Mouse (Mus musculus) right cerebral cortex, adult 18-20 months (tissue): ENCODE results near the gene Ryr1.
"Not testable (repeated sequence)": the region's sequence is repeated elsewhere in the genome, so short reads cannot be mapped to it uniquely, and the experiment has no call there.

Experiments
- DNase-seq: peaks from one replicate; pipeline ENCODE4 v3.0.0; 2022; ENCODE audit warnings: mixed read lengths

Gene Ryr1

GRCm38 (mm10) chr7:29075208-29075607, 49.8 kb downstream of the Ryr1 start:
- no peak for DNase-seq

GRCm38 (mm10) chr7:29072689-29073088, 52.3 kb downstream of the Ryr1 start:
- peak; percentile 37 for DNase-seq

- DNase-seq, result peak; percentile 52
Observed at GRCm38 (mm10) chr7:29071169-29071891, 53.6 kb downstream of the Ryr1 start.

GRCm38 (mm10) chr7:29070364-29071168, 54.4 kb downstream of the Ryr1 start:
- DNase-seq, result peak; percentile 31

- DNase-seq, result no peak
Observed at GRCm38 (mm10) chr7:29067758-29068157, 57.2 kb downstream of the Ryr1 start.

- not testable (repeated sequence) for DNase-seq
Observed at GRCm38 (mm10) chr7:29063476-29063875, 61.5 kb downstream of the Ryr1 start.

- DNase-seq, result no peak
Observed at GRCm38 (mm10) chr7:29061522-29062037, 63.4 kb downstream of the Ryr1 start.

- DNase-seq, result no peak
Observed at GRCm38 (mm10) chr7:29059445-29059844, 65.5 kb downstream of the Ryr1 start.

GRCm38 (mm10) chr7:29052821-29053220, 72.2 kb downstream of the Ryr1 start:
- DNase-seq, result no peak

- peak; percentile 24 for DNase-seq
Observed at GRCm38 (mm10) chr7:29050797-29051196, 74.2 kb downstream of the Ryr1 start.

GRCm38 (mm10) chr7:29048615-29049014, 76.4 kb downstream of the Ryr1 start:
- no peak for DNase-seq

- DNase-seq, result no peak
Observed at GRCm38 (mm10) chr7:29048070-29048469, 76.9 kb downstream of the Ryr1 start.

- DNase-seq, result no peak
Observed at GRCm38 (mm10) chr7:29046533-29046932, 78.4 kb downstream of the Ryr1 start.

GRCm38 (mm10) chr7:29044302-29044701, 80.7 kb downstream of the Ryr1 start:
- no peak for DNase-seq

- DNase-seq, result no peak
Observed at GRCm38 (mm10) chr7:29043674-29044057, 81.3 kb downstream of the Ryr1 start.

- DNase-seq, result peak; percentile 40
Observed at GRCm38 (mm10) chr7:29043016-29043673, 81.8 kb downstream of the Ryr1 start.

- DNase-seq, result no peak
Observed at GRCm38 (mm10) chr7:29041194-29041593, 83.8 kb downstream of the Ryr1 start.

GRCm38 (mm10) chr7:29039985-29040661, 84.9 kb downstream of the Ryr1 start:
- no peak for DNase-seq

GRCm38 (mm10) chr7:29039604-29039984, 85.4 kb downstream of the Ryr1 start:
- peak; percentile 85 for DNase-seq

GRCm38 (mm10) chr7:29037261-29037660, 87.7 kb downstream of the Ryr1 start:
- DNase-seq, result no peak

GRCm38 (mm10) chr7:29032685-29033084, 92.3 kb downstream of the Ryr1 start:
- no peak for DNase-seq

- no peak for DNase-seq
Observed at GRCm38 (mm10) chr7:29031641-29032040, 93.3 kb downstream of the Ryr1 start.
